Mouse (Mus musculus): ENCODE results near the gene Vgll4. TPM values are rescaled to one million over a fixed set of nuclear protein-coding genes. Genes with fewer than 3 reads are reported as not detected.

Gene Vgll4
- polyA plus RNA-seq, 1 experiment from 2014 or later = 14.7 TPM

DNA sequence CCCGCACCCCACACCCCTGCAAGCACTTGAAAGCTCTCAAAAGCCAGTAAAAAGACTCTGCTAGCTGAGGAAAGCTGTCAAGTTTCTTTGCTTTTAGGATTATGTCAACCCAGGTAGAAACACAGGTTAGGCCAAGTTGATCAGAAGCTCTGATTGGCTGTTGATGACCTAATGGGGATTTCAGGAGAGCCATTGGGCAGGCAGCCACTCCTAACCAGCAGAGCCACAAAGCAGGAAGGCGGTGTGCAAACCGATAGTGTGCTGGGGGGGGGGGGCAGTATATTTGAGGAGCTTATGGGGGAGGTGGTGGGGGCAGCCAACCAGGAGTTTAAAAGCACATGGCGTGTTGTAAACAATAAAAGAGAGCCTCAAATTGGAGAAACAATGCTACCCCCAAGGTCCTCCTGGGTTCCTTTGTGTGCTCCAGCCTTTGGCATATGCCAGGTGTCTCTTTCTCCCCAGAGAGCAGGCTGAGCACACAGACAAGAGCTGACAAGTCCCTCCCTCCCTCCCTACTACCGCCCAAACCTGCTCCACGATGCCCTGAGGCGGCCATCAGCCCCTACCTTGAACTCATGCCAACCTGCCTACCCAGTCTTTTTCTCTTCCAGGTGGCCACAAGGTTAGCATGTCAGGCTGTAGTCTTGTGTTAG lies 18.3 kb upstream of the Vgll4 start:
- H3K27me3 ChIP-seq (ENCODE audit: insufficient read depth, low read length) = no peaks in the 10 kb centered on the region

DNA sequence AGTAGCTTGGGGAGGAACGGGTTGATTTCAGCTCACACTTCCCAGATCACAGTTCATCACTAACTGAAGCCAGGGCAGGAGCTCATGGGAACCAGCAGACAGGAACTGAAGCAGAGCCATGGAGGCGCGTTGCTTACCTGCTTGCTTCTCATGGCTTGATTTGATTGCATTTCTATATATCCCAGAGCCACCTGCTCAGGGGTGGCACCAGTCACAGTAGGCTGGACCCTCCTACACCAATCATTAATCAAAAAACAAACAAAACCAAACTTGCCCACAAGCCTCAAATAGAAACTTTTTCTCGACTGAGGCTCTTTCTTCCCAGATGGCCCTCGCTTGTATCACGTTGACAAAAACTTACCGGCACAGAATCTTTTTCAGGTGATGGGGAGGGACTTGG lies 12.9 kb upstream of the Vgll4 start:
- Histone ChIP-seq H3K27me3 (ENCODE audit: insufficient read depth, low read length) (no peaks in the 10 kb centered on the region), H3K4me2 (ENCODE audit: low read depth, low read length) (no peak overlapping the region), H3K4me3 (ENCODE audit: low read depth, low read length) (no peak overlapping the region), H3K9ac (replicated peaks) (no peak overlapping the region), H3K36me3 (replicated peaks; ENCODE audit: insufficient read depth, low read length) (no peaks in the 10 kb centered on the region), H3K9me3 (ENCODE audit: low read length) (no peaks in the 10 kb centered on the region), H3K27ac (ENCODE audit: low read depth) (no peak overlapping the region), H3K4me1 (ENCODE audit: insufficient read depth) (no peaks in the 10 kb centered on the region)
- 51% methylated on average over 7 of the region's 7 CpGs for WGBS (ENCODE audit: insufficient replicate concordance)
- no peak for TF ChIP-seq CTCF (IDR thresholded peaks at IDR 0.05; ENCODE audit: low read depth)
- TF ChIP-seq EP300 (IDR thresholded peaks at IDR 0.05; ENCODE audit: low read depth) = no peak
- ATAC-seq (no peak), DNase-seq (no peak)

More for the DNA sequence above, 18.3 kb upstream of the Vgll4 start:
- H3K9ac ChIP-seq (replicated peaks) = no peak overlapping the region
- no peaks in the 10 kb centered on the region for H3K9me3 ChIP-seq (ENCODE audit: low read length)
- no peak overlapping the region for H3K27ac ChIP-seq (ENCODE audit: low read depth)
- no peaks in the 10 kb centered on the region for H3K36me3 ChIP-seq (replicated peaks; ENCODE audit: insufficient read depth, low read length)
- H3K4me1 ChIP-seq (ENCODE audit: insufficient read depth) = no peaks in the 10 kb centered on the region
- 58% methylated on average over 7 of the region's 7 CpGs for WGBS (ENCODE audit: insufficient replicate concordance)
- ATAC-seq (no peak), DNase-seq (no peak)
- no peak overlapping the region for H3K4me2 ChIP-seq (ENCODE audit: low read depth, low read length)
- no peak for TF ChIP-seq CTCF (IDR thresholded peaks at IDR 0.05; ENCODE audit: low read depth)
- no peak for TF ChIP-seq EP300 (IDR thresholded peaks at IDR 0.05; ENCODE audit: low read depth)
- H3K4me3 ChIP-seq (ENCODE audit: low read depth, low read length) = no peak overlapping the region

DNA sequence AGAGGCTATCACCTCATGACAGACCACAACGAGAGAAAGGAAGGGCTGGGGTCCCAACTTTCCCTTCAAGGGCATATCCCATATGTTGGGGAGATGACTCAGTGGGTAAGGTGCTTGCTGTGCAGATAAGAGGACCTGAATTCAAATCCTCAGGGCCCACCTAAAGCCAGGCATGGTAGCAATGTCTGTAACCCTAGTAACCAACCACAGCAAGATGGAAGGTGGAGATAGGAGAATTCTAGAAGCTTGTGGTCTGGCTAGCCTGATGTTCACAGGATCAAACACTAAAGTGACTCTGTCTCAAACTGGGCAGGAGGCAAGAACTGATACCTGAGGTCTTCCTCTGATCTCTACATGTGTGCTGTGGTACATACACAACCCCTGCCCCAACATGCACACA lies 9.9 kb upstream of the Vgll4 start:
- ATAC-seq = no peak
- no peak overlapping the region for H3K9ac ChIP-seq (replicated peaks)
- no peaks in the 10 kb centered on the region for H3K36me3 ChIP-seq (replicated peaks; ENCODE audit: insufficient read depth, low read length)
- no peak overlapping the region for H3K4me2 ChIP-seq (ENCODE audit: low read depth, low read length)
- H3K4me1 ChIP-seq (ENCODE audit: insufficient read depth) = no peaks in the 10 kb centered on the region
- H3K9me3 ChIP-seq (ENCODE audit: low read length) = no peaks in the 10 kb centered on the region
- TF ChIP-seq CTCF (IDR thresholded peaks at IDR 0.05; ENCODE audit: low read depth) (no peak), EP300 (IDR thresholded peaks at IDR 0.05; ENCODE audit: low read depth) (no peak)
- no peak overlapping the region for H3K27ac ChIP-seq (ENCODE audit: low read depth)
- no peaks in the 10 kb centered on the region for H3K27me3 ChIP-seq (ENCODE audit: insufficient read depth, low read length)
- H3K4me3 ChIP-seq (ENCODE audit: low read depth, low read length) = no peak overlapping the region
- 56% methylated on average over 1 of the region's 1 CpGs for WGBS (ENCODE audit: insufficient replicate concordance)
- DNase-seq = no peak

DNA sequence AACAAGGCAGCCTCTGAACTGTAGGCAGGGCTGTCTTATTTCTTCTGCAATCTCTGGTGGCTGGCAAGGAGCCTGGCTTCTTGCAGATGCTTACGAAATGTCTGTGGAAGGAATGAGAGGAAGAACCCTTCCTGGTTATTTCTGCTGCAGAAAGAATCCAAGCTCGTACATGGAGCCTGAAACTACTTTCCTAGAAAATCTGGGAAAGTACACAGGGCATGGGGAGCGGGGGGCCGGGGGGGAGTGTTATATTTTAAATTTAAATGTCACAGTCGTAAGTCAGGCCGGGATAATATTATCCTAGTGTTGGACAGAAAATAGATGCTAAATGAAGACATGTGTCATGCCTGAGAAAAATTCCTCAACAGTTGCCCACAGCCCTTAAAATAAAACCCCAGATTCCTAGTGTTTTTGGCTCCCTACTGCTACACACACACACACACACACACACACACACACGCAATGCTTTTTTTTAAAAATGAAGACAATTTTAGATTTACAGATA lies 7.2 kb upstream of the Vgll4 start:
- no peak for DNase-seq
- ATAC-seq = no peak
- H3K27me3 ChIP-seq (ENCODE audit: insufficient read depth, low read length) = no peaks in the 10 kb centered on the region
- WGBS (ENCODE audit: insufficient replicate concordance) = 68% methylated on average over 7 of the region's 7 CpGs
- TF ChIP-seq CTCF (IDR thresholded peaks at IDR 0.05; ENCODE audit: low read depth) (no peak), EP300 (IDR thresholded peaks at IDR 0.05; ENCODE audit: low read depth) (no peak)
- H3K9ac ChIP-seq (replicated peaks) = no peak overlapping the region
- H3K27ac ChIP-seq (ENCODE audit: low read depth) = no peak overlapping the region
- H3K4me3 ChIP-seq (ENCODE audit: low read depth, low read length) = no peak overlapping the region
- no peaks in the 10 kb centered on the region for H3K36me3 ChIP-seq (replicated peaks; ENCODE audit: insufficient read depth, low read length)
- H3K9me3 ChIP-seq (ENCODE audit: low read length) = no peaks in the 10 kb centered on the region
- H3K4me1 ChIP-seq (ENCODE audit: insufficient read depth) = no peaks in the 10 kb centered on the region
- no peak overlapping the region for H3K4me2 ChIP-seq (ENCODE audit: low read depth, low read length)

DNA sequence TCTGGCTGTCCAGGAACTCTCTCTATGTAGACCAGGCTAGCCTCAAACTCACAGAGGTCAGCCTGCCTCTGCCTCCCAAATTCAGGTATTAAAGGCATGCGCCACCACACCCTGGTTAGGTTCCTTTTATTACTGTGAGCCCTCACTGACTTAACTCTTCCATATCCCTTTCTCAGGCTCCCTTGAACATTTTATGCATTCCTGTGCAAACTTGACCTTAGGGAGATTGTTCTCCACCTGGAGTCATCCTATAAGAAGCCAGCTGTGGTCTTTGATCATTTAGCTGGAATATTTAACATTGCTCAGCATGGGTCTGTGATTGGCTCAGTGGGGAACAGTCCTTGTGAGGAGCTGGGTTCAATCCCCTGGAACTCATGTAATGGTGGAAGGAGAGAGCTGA lies 4.5 kb upstream of the Vgll4 start:
- no peak overlapping the region for H3K27ac ChIP-seq (ENCODE audit: low read depth)
- WGBS (ENCODE audit: insufficient replicate concordance) = 80% methylated on average over 1 of the region's 1 CpGs
- H3K4me1 ChIP-seq (ENCODE audit: insufficient read depth) = peaks cover 6% of the 10 kb centered on the region
- H3K4me2 ChIP-seq (ENCODE audit: low read depth, low read length) = no peak overlapping the region
- ATAC-seq (no peak), DNase-seq (no peak)
- H3K9me3 ChIP-seq (ENCODE audit: low read length) = no peaks in the 10 kb centered on the region
- no peak overlapping the region for H3K9ac ChIP-seq (replicated peaks)
- peaks cover 16% of the 10 kb centered on the region for H3K27me3 ChIP-seq (ENCODE audit: insufficient read depth, low read length)
- H3K36me3 ChIP-seq (replicated peaks; ENCODE audit: insufficient read depth, low read length) = no peaks in the 10 kb centered on the region
- no peak for TF ChIP-seq EP300 (IDR thresholded peaks at IDR 0.05; ENCODE audit: low read depth)
- TF ChIP-seq CTCF (IDR thresholded peaks at IDR 0.05; ENCODE audit: low read depth) = no peak
- H3K4me3 ChIP-seq (ENCODE audit: low read depth, low read length) = no peak overlapping the region

DNA sequence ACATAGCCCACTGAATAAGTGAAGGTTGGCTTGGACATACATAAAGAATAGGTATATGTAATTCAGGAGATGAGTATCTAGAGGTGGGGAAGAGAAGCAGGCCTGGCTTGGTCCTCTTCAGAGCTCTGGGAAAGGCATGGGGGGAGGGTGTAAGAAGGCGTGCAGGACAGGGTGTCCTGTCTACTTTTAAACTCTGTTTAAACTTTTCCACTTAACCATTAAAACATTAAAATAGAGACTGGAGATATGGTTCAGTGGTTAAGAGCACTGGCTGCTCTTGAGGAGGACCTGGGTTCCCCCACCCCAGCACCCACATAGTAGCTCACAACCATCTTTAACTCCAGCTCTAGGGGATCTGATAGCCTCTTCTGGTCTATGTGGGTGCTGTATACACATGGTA lies 3.2 kb upstream of the Vgll4 start:
- no peaks in the 10 kb centered on the region for H3K36me3 ChIP-seq (replicated peaks; ENCODE audit: insufficient read depth, low read length)
- DNase-seq (no peak), ATAC-seq (no peak)
- no peak overlapping the region for H3K4me3 ChIP-seq (ENCODE audit: low read depth, low read length)
- H3K9me3 ChIP-seq (ENCODE audit: low read length) = no peaks in the 10 kb centered on the region
- H3K27me3 ChIP-seq (ENCODE audit: insufficient read depth, low read length) = peaks cover 23% of the 10 kb centered on the region
- no peak overlapping the region for H3K4me2 ChIP-seq (ENCODE audit: low read depth, low read length)
- no peak overlapping the region for H3K27ac ChIP-seq (ENCODE audit: low read depth)
- 58% methylated on average over 1 of the region's 1 CpGs for WGBS (ENCODE audit: insufficient replicate concordance)
- TF ChIP-seq CTCF (IDR thresholded peaks at IDR 0.05; ENCODE audit: low read depth) = no peak
- TF ChIP-seq EP300 (IDR thresholded peaks at IDR 0.05; ENCODE audit: low read depth) = no peak
- no peak overlapping the region for H3K9ac ChIP-seq (replicated peaks)
- H3K4me1 ChIP-seq (ENCODE audit: insufficient read depth) = peaks cover 12% of the 10 kb centered on the region
